7 mouse cellular contexts compared by ENCODE assay signal in the genomic region with DNA sequence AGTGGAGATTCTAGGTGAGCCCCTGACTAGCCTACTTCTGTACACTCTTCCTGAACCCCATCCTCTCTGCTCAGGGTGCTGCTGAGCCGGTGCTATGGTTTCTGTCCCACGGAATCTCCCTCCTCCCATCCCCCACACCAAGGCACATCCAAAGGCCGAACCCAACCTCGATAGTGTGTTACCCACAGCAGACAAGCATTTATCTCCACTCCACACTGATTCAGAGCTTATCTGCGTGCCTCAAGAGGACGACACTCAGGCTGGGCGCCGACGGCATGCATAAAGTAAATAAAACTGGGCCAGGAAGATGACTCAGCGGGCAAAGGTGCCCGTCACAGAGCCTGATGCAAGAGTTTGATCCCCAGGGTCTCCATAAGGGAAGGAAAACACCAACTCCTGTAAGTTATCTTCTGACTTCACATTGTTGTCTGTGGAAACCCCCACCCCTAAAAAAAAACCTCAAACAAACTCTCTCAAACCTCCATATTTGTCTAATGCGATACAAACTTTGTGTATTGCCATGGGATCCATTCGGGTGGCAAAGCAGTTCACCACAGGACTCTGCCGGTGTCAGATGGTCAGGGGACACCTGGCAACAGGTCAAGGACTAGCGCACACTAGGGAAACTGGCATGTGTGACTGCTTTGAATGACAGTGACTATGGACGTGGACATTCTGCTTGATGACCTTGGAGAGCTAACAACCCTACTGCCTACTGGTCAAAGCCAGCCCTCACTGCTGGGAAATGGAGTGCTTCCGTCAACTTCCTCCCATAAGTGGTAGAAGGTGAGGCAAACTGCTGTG. TPM values are rescaled to one million over a fixed set of nuclear protein-coding genes. Genes with fewer than 3 reads are reported as not detected.
DNase-seq lines count a peak whose midpoint lies in the region; ATAC-seq and TF ChIP-seq lines count a peak whose summit lies in the region.

No protein-coding gene starts in this region.

- H3K9ac ChIP-seq in MEL (ENCODE audit: control insufficient read depth, low read depth, low read length, poor library complexity, severe bottlenecking), result no peak overlapping the region
- H3K9ac ChIP-seq in heart, embryonic 14.5 days (ENCODE audit: low read length), result no peak overlapping the region
- no peak overlapping the region for H3K9ac ChIP-seq in hindbrain, embryonic 11.5 days (ENCODE audit: low read depth, low read length)

- no peak for TF ChIP-seq POLR2A in MEL (IDR thresholded peaks at IDR 0.05; ENCODE audit: control insufficient read depth in 1 of 2, insufficient read depth in 1 of 2, low read depth in 1 of 2, low read length in 2 of 2, poor library complexity in 1 of 2)

- H3K79me2 ChIP-seq in MEL (ENCODE audit: control insufficient read depth, insufficient read depth, low read length, poor library complexity), result no peaks in the 10 kb centered on the region

- H3K4me2 ChIP-seq in heart, embryonic 14.5 days (ENCODE audit: low read length), result no peak overlapping the region
- H3K4me2 ChIP-seq in hindbrain, embryonic 11.5 days (replicated peaks; ENCODE audit: low read depth, low read length), result no peak overlapping the region

- peaks cover 0 to 31% of the 10 kb centered on the region in 2 experiments for H3K36me3 ChIP-seq in MEL (ENCODE audit: control insufficient read depth in 1 of 2, insufficient read depth in 2 of 2, low read length in 2 of 2)
- H3K36me3 ChIP-seq in heart, embryonic 14.5 days (ENCODE audit: control insufficient read depth, insufficient read depth, low read length), result peaks cover 86% of the 10 kb centered on the region
- peaks cover 10% of the 10 kb centered on the region for H3K36me3 ChIP-seq in hindbrain, embryonic 11.5 days (ENCODE audit: control insufficient read depth, insufficient read depth, low read length)

- ATAC-seq in heart, embryonic 14.5 days (ENCODE audit: insufficient number of reproducible peaks, insufficient read depth, low FRiP score, low read depth), result no peak
- peak; percentile 86 for ATAC-seq in megakaryocyte progenitor cell, adult 5-6 weeks (replicated peaks; ENCODE audit: poor library complexity)
- no peak for ATAC-seq in hindbrain, embryonic 11.5 days (ENCODE audit: low FRiP score)

- TF ChIP-seq RAD21 in MEL (IDR thresholded peaks at IDR 0.05; ENCODE audit: low read depth, low read length), result no peak

- TF ChIP-seq EP300 in MEL (IDR thresholded peaks at IDR 0.05; ENCODE audit: low read depth in 1 of 2, low read length in 2 of 2), result peak; percentile 92 to 97

- no peak overlapping the region for H3K4me3 ChIP-seq in MEL (ENCODE audit: control insufficient read depth in 1 of 2, insufficient read depth in 1 of 2, low read depth in 2 of 2, low read length in 2 of 2)
- no peak overlapping the region for H3K4me3 ChIP-seq in heart, embryonic 14.5 days (ENCODE audit: control insufficient read depth in 1 of 2, insufficient read depth in 1 of 2, low read depth in 1 of 2, low read length in 2 of 2)
- H3K4me3 ChIP-seq in hindbrain, embryonic 11.5 days (ENCODE audit: low read depth, low read length), result no peak overlapping the region

- 25% methylated on average over 17 of the region's 17 CpGs for whole genome bisulfite sequencing in heart, embryonic 14.5 days
- WGBS in hindbrain, embryonic 11.5 days, result 90% methylated on average over 17 of the region's 17 CpGs

- TF ChIP-seq CTCF in MEL (IDR thresholded peaks at IDR 0.05 in 2 of 3, conservative IDR thresholded peaks at IDR 0.05 in 1 of 3; ENCODE audit: control insufficient read depth in 1 of 3, insufficient read depth in 1 of 3, low read depth in 2 of 3, low read length in 3 of 3, poor library complexity in 1 of 3, severe bottlenecking in 1 of 3), result no peak

- H3K4me1 ChIP-seq in MEL (ENCODE audit: control insufficient read depth in 1 of 2, insufficient read depth in 2 of 2, low read length in 2 of 2), result peaks cover 4 to 29% of the 10 kb centered on the region in 2 experiments
- H3K4me1 ChIP-seq in heart, embryonic 14.5 days (ENCODE audit: control insufficient read depth in 2 of 2, insufficient read depth in 2 of 2, low read length in 2 of 2), result peaks cover 19 to 41% of the 10 kb centered on the region in 2 experiments
- no peaks in the 10 kb centered on the region for H3K4me1 ChIP-seq in hindbrain, embryonic 11.5 days (replicated peaks; ENCODE audit: control insufficient read depth, insufficient read depth, low read length)

- DNase-seq in MEL (ENCODE audit: low read depth, low spot score), result peak; percentile 92
- peak; percentile 64 for DNase-seq in adrenal gland, postnatal 10 days
- DNase-seq in embryo, embryonic 11 days, result no peak
- no peak for DNase-seq in hindbrain, embryonic 11.5 days (ENCODE audit: low spot score)
- DNase-seq in urinary bladder, postnatal 25 days (ENCODE audit: low spot score), result no peak

- H3K27ac ChIP-seq in MEL (ENCODE audit: control insufficient read depth, low read depth, low read length), result peak overlapping the region; percentile 83
- peak overlapping the region; percentile 23 to 55 for H3K27ac ChIP-seq in heart, embryonic 14.5 days (replicated peaks in 1 of 2; ENCODE audit: control insufficient read depth in 1 of 2, insufficient read depth in 1 of 2, low read depth in 2 of 2, low read length in 2 of 2)
- no peak overlapping the region for H3K27ac ChIP-seq in hindbrain, embryonic 11.5 days (ENCODE audit: low read depth, low read length)

- H3K9me3 ChIP-seq in MEL (replicated peaks; ENCODE audit: insufficient read depth, low read length), result no peaks in the 10 kb centered on the region
- no peaks in the 10 kb centered on the region for H3K9me3 ChIP-seq in heart, embryonic 14.5 days (ENCODE audit: control insufficient read depth, low read length)
- H3K9me3 ChIP-seq in hindbrain, embryonic 11.5 days (ENCODE audit: control insufficient read depth, low read length), result no peaks in the 10 kb centered on the region

- H3K27me3 ChIP-seq in MEL (ENCODE audit: control insufficient read depth in 1 of 2, insufficient read depth in 2 of 2, low read length in 2 of 2), result no peaks in the 10 kb centered on the region
- H3K27me3 ChIP-seq in heart, embryonic 14.5 days (ENCODE audit: control insufficient read depth, insufficient read depth, low read length), result no peaks in the 10 kb centered on the region
- H3K27me3 ChIP-seq in hindbrain, embryonic 11.5 days (ENCODE audit: control insufficient read depth, insufficient read depth, low read length), result no peaks in the 10 kb centered on the region

TF ChIP-seq in MEL, 35 proteins besides CTCF, POLR2A, EP300 and RAD21 (continues in another document):
- TF ChIP-seq KAT2A (conservative IDR thresholded peaks at IDR 0.05; ENCODE audit: low read depth, low read length), result no peak; the same call in 1 of the 2 replicates
- TF ChIP-seq ETS1 (IDR thresholded peaks at IDR 0.05; ENCODE audit: low read depth, low read length), result peak; percentile 97
- no peak for TF ChIP-seq POLR2AphosphoS5 (IDR thresholded peaks at IDR 0.05; ENCODE audit: borderline replicate concordance, low read depth, low read length)
- no peak; the same call in 1 of the 2 replicates for TF ChIP-seq TBP (IDR thresholded peaks at IDR 0.05; ENCODE audit: low read depth, low read length)
- TF ChIP-seq HCFC1 (IDR thresholded peaks at IDR 0.05; ENCODE audit: low read depth, low read length), result 0 out of 2 replicates have a peak, but pooled peaks have one; percentile 27
- no peak for TF ChIP-seq NRF1 (IDR thresholded peaks at IDR 0.05; ENCODE audit: insufficient read depth, low read depth, low read length, poor library complexity, severe bottlenecking)
- TF ChIP-seq USF2 (IDR thresholded peaks at IDR 0.05; ENCODE audit: borderline replicate concordance in 1 of 2, insufficient read depth in 1 of 2, low read depth in 1 of 2, low read length in 2 of 2), result no peak
- TF ChIP-seq E2F4 (IDR thresholded peaks at IDR 0.05; ENCODE audit: borderline replicate concordance, low read depth, low read length), result no peak
- TF ChIP-seq ZMIZ1 (IDR thresholded peaks at IDR 0.05; ENCODE audit: low read depth, low read length), result no peak
- peak; percentile 89 for TF ChIP-seq SIN3A (IDR thresholded peaks at IDR 0.05; ENCODE audit: low read length)
- 0 out of 2 replicates have a peak, but pooled peaks have one; percentile 44 for TF ChIP-seq ZNF384 (IDR thresholded peaks at IDR 0.05; ENCODE audit: low read depth, low read length)
- TF ChIP-seq MEF2A (IDR thresholded peaks at IDR 0.05; ENCODE audit: extremely low read depth, insufficient replicate concordance, low read depth, low read length, poor library complexity, severe bottlenecking), result no peak
- no peak for TF ChIP-seq MYB (IDR thresholded peaks at IDR 0.05; ENCODE audit: low read depth, low read length)
- peak; percentile 72 for TF ChIP-seq MAX (IDR thresholded peaks at IDR 0.05; ENCODE audit: low read length)
- peak; percentile 90 for TF ChIP-seq TAL1 (IDR thresholded peaks at IDR 0.05; ENCODE audit: low read length)
- TF ChIP-seq TCF12 (IDR thresholded peaks at IDR 0.05; ENCODE audit: low read depth, low read length), result peak; percentile 96
- no peak for TF ChIP-seq UBTF (IDR thresholded peaks at IDR 0.05; ENCODE audit: borderline replicate concordance, insufficient read depth, low read depth, low read length)
- 0 out of 2 replicates have a peak, but pooled peaks have one; percentile 47 for TF ChIP-seq MYC (IDR thresholded peaks at IDR 0.05; ENCODE audit: low read depth, low read length)
- TF ChIP-seq ZC3H11A (IDR thresholded peaks at IDR 0.05; ENCODE audit: low read depth, low read length), result no peak

RNA-seq across cellular contexts. Expression of gene Tpm1, which starts 24.1 kb away (rescaled TPM):
- total RNA-seq in MEL (2012; rRNA removed), result 38.2 and 56.5 TPM in 2 replicates
- 100 to 1,000 TPM in 1 of 2 experiments, not detected in 1; 113 TPM for polyA plus RNA-seq in MEL (2012; ENCODE audit: insufficient read depth in 1 of 2, insufficient read length in 2 of 2, low read depth in 1 of 2, low replicate concordance in 2 of 2, missing spikeins in 1 of 2)
- total RNA-seq in adrenal gland, postnatal 10 days (2021), result 100 to 1,000 TPM; 371 to 920 TPM
- polyA plus RNA-seq in heart, embryonic 14.5 days (2014; fragmentation: Nextera tagmentation; extraction: Ambion mirVana), result 5,210 and 5,334 TPM in 2 replicates
- total RNA-seq in megakaryocyte progenitor cell, adult 5-6 weeks (2015), result 33.1 and 43.8 TPM in 2 replicates
- 47.0 and 50.4 TPM in 2 replicates for total RNA-seq in megakaryocyte progenitor cell, adult 5-6 weeks (2017)
- polyA plus RNA-seq in hindbrain, embryonic 11.5 days (2014; fragmentation: Nextera tagmentation; extraction: Ambion mirVana), result 323 and 385 TPM in 2 replicates

RNA-seq across cellular contexts. Expression of gene Lactb, which starts 49.8 kb away (rescaled TPM):
- 27.0 and 28.9 TPM in 2 replicates for total RNA-seq in MEL (2012; rRNA removed)
- 100 to 1,000 TPM in 1 of 2 experiments, 10 to 100 TPM in 1; 36.9 to 108 TPM for polyA plus RNA-seq in MEL (2012; ENCODE audit: insufficient read depth in 1 of 2, insufficient read length in 2 of 2, low read depth in 1 of 2, low replicate concordance in 2 of 2, missing spikeins in 1 of 2)
- 10 to 100 TPM; 18.7 to 20.3 TPM for total RNA-seq in adrenal gland, postnatal 10 days (2021)
- polyA plus RNA-seq in heart, embryonic 14.5 days (2014; fragmentation: Nextera tagmentation; extraction: Ambion mirVana), result 8.5 and 8.7 TPM in 2 replicates
- 38.4 and 42.3 TPM in 2 replicates for total RNA-seq in megakaryocyte progenitor cell, adult 5-6 weeks (2015)
- total RNA-seq in megakaryocyte progenitor cell, adult 5-6 weeks (2017), result 26.8 and 36.1 TPM in 2 replicates
- polyA plus RNA-seq in hindbrain, embryonic 11.5 days (2014; fragmentation: Nextera tagmentation; extraction: Ambion mirVana), result 11.2 and 12.0 TPM in 2 replicates

Comparison
In these comparisons a context has a peak if more than half of its experiments do, and no peak if none do; other contexts are left out.
1. DNase-seq: peak in MEL (single experiment) and adrenal gland, postnatal 10 days (single experiment); none in embryo, embryonic 11 days (single experiment), hindbrain, embryonic 11.5 days (single experiment) and urinary bladder, postnatal 25 days (single experiment).